Mouse (Mus musculus): ENCODE data around the gene Gatm. TPM values are rescaled to one million over a fixed set of nuclear protein-coding genes. Genes with fewer than 3 reads are reported as not detected.
A peak's percentile ranks its signal among the peaks of the same experiment; 100 is the strongest.

Gene Gatm
- polyA plus RNA-seq (2015; fragmentation: Nextera tagmentation; extraction: Ambion mirVana), result 8.3 and 10.5 TPM in 2 replicates

DNA sequence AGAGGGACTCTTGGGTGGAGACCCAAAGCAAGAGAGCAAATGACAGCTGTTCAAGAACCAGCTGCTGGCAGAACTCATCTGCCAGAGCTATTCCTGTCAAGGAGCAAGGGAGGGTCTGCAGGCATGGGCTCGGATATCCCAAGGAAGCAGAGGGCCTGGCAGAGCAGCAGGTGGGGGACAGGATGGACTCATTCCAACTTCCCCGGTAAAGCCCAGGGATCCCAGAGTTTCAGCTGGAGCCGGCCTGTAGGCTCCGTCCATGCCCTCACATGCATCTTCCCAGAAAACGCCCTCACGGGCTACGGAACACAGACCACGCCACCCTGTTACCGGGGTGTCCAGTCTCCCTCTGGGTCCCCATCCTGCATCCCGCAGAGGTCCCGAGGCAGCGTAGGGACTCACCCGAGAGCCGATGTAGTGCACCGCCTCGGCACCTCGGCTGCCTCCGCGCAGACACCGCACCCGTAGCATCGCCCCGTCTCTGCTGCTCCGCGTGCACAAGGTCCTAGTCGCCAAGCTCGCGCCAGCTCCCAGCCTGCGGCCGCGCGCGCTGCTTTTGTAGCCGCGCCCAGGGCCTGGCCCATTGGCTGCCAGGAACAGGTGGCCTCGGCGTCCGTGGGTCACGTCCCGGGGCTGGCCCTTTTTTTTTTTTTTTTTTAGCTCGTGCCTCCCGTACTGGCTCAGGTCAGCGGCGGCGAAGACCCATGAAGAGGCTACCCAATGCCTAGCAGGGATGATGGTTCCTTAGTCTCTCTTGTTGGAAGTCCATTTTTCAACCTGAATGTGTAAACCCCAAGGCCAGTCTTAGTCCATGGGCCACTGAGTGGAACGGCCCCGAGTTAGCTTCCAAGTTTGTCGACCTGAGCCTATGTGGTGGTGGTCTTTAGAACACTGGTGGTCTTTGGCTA is at the start of gene Gatm:
Gene Gatm, minus strand, starts transcription at position 558 of the 908 bp plus-strand sequence.
- peaks cover 2% of the 10 kb centered on the region; the same call in 1 of the 2 replicates for H3K9me3 ChIP-seq (replicated peaks; ENCODE audit: control insufficient read depth, low read length)
- no peaks in the 10 kb centered on the region for H3K36me3 ChIP-seq (ENCODE audit: control insufficient read depth, insufficient read depth)
- H3K4me2 ChIP-seq (ENCODE audit: low read depth, low read length), result peak within 1 kb of the TSS; percentile 98
- H3K27me3 ChIP-seq (ENCODE audit: control insufficient read depth, insufficient read depth, low read length), result peaks cover 11% of the 10 kb centered on the region
- 3% methylated on average over 48 of the region's 48 CpGs for WGBS
- H3K9ac ChIP-seq (ENCODE audit: low read length), result peak within 1 kb of the TSS; percentile 73
- no peak within 1 kb of the TSS for H3K27ac ChIP-seq (ENCODE audit: low read length)
- ATAC-seq (replicated peaks; ENCODE audit: extremely low read depth, insufficient read depth, low FRiP score), result peak; percentile 78; the same call in 1 of the 2 replicates
- peak within 1 kb of the TSS; percentile 64 for H3K4me3 ChIP-seq (ENCODE audit: low read length)
- H3K4me1 ChIP-seq (ENCODE audit: control insufficient read depth, insufficient read depth, low read length), result peaks cover 10% of the 10 kb centered on the region; the same call in 1 of the 2 replicates

DNA sequence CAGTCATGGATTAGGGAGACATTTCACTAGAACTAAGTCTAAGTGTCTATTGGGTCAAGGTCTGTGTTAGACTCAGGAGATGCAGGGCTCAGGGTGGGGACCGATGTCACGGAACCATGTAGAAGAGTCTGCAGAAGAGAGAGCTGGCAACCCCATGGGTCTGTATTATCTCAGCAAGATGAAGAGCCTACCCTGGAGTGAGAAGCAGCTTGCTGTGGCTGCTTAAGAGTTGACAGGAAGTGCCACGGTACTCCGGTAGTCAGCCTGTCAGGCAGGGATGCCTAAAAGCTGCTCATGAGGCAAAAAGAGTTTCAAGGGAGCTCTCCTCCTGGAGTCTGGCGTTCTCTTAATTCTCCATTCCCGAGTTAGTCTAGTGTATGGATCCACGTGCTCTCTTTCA is 48.7 kb upstream of the Gatm start:
- no peaks in the 10 kb centered on the region for H3K4me1 ChIP-seq (ENCODE audit: control insufficient read depth, insufficient read depth, low read length)
- no peak overlapping the region for H3K9ac ChIP-seq (ENCODE audit: low read length)
- 70% methylated on average over 7 of the region's 7 CpGs for WGBS
- no peak overlapping the region for H3K4me3 ChIP-seq (ENCODE audit: low read length)
- no peak overlapping the region for H3K4me2 ChIP-seq (ENCODE audit: low read depth, low read length)
- no peaks in the 10 kb centered on the region for H3K27me3 ChIP-seq (ENCODE audit: control insufficient read depth, insufficient read depth, low read length)
- H3K9me3 ChIP-seq (replicated peaks; ENCODE audit: control insufficient read depth, low read length), result no peaks in the 10 kb centered on the region
- ATAC-seq (replicated peaks; ENCODE audit: extremely low read depth, insufficient read depth, low FRiP score), result no peak
- no peak overlapping the region for H3K27ac ChIP-seq (ENCODE audit: low read length)
- no peaks in the 10 kb centered on the region for H3K36me3 ChIP-seq (ENCODE audit: control insufficient read depth, insufficient read depth)

DNA sequence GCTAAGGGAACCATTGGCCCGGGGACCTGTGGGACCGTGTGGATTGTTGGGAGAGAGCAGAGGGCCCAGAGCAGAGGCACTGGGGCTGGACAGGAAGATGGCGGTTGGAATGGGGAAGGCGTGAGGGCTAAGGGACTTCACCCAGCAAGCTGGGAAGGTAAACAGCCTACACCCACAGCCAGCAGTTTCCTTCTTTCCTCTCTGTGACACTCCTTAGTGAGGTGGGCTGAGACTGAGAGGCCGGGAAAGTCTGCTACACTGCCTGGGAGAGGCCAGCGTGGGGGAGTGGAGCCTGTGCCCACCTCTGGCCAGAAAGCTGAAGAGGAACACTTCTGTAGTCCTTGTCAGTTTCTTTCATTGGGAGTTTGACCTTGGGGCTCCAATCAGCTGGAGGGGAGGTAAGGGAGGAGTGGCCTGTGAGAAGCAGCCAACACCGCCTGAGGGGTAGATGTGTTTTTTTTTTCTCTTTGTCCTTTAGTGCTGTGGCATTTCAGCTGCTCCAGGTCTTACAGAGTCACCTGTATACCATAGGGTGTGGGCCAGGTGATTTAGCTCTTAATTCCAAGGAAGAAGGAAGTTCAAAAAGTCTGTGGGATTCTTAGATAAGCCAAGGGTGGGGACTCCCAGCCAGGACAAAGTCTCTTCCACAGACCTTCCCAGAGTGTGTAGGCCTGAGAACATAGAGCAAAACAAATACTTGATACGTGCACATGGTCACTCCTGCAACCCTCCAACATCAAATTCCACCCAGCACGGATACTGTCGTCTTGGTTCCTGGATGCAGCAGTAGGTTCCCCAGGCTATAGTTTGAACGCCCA is 46.8 kb upstream of the Gatm start:
- 77% methylated on average over 11 of the region's 11 CpGs for WGBS
- ATAC-seq (replicated peaks; ENCODE audit: extremely low read depth, insufficient read depth, low FRiP score), result no peak

DNA sequence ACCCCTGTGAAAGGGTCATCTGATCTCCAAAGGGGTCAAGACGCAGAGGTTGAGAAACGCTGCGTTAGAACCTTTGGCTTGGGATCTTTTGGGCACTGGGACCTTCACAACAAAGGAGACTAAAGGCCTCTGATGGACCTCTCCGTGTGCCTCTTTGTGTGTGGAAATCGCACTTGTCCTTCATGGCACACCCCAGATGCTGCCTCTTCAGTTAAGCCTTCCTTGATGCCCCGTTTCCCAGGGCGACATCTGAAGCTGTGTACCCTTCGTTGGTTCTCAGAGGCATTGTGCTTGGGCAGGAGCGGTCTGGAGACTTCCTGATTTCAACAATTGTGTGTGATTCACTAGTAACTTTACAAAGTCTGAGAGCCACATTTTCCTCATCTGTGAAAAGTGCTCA is 45.7 kb upstream of the Gatm start:
- Histone ChIP-seq H3K4me2 (ENCODE audit: low read depth, low read length) (no peak overlapping the region), H3K9ac (ENCODE audit: low read length) (no peak overlapping the region), H3K4me1 (ENCODE audit: control insufficient read depth, insufficient read depth, low read length) (no peaks in the 10 kb centered on the region), H3K36me3 (ENCODE audit: control insufficient read depth, insufficient read depth) (no peaks in the 10 kb centered on the region), H3K27ac (ENCODE audit: low read length) (no peak overlapping the region), H3K9me3 (replicated peaks; ENCODE audit: control insufficient read depth, low read length) (no peaks in the 10 kb centered on the region), H3K27me3 (ENCODE audit: control insufficient read depth, insufficient read depth, low read length) (no peaks in the 10 kb centered on the region), H3K4me3 (ENCODE audit: low read length) (no peak overlapping the region)
- 67% methylated on average over 9 of the region's 9 CpGs for WGBS
- no peak for ATAC-seq (replicated peaks; ENCODE audit: extremely low read depth, insufficient read depth, low FRiP score)

More for the DNA sequence above, 46.8 kb upstream of the Gatm start:
- no peaks in the 10 kb centered on the region for H3K4me1 ChIP-seq (ENCODE audit: control insufficient read depth, insufficient read depth, low read length)
- no peaks in the 10 kb centered on the region for H3K36me3 ChIP-seq (ENCODE audit: control insufficient read depth, insufficient read depth)
- no peaks in the 10 kb centered on the region for H3K27me3 ChIP-seq (ENCODE audit: control insufficient read depth, insufficient read depth, low read length)
- no peak overlapping the region for H3K27ac ChIP-seq (ENCODE audit: low read length)
- H3K9me3 ChIP-seq (replicated peaks; ENCODE audit: control insufficient read depth, low read length), result no peaks in the 10 kb centered on the region
- no peak overlapping the region for H3K4me2 ChIP-seq (ENCODE audit: low read depth, low read length)
- H3K4me3 ChIP-seq (ENCODE audit: low read length), result no peak overlapping the region
- no peak overlapping the region for H3K9ac ChIP-seq (ENCODE audit: low read length)

DNA sequence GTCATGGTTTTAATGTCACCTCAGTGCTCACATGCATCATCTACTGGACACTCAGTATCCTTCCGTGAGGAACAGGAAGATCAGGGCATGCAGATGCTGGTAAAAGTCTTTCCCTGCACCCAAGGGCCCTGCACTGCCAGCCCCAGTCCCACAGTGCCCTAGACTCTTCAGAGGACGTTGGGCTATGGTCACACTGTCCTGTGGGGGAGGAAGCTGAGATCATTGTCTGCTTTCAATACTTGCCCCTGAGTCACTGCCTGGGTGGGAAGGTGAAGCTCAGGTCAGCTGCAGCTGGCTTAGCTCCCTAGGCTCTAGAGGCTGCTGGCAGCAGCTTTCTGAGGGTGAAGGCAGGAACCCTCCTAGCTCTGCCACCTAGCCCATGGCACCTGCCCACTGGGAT is 44.9 kb upstream of the Gatm start:
- ATAC-seq (replicated peaks; ENCODE audit: extremely low read depth, insufficient read depth, low FRiP score), result no peak
- no peaks in the 10 kb centered on the region for H3K9me3 ChIP-seq (replicated peaks; ENCODE audit: control insufficient read depth, low read length)
- no peaks in the 10 kb centered on the region for H3K4me1 ChIP-seq (ENCODE audit: control insufficient read depth, insufficient read depth, low read length)
- no peak overlapping the region for H3K9ac ChIP-seq (ENCODE audit: low read length)
- no peak overlapping the region for H3K4me3 ChIP-seq (ENCODE audit: low read length)
- no peaks in the 10 kb centered on the region; the same call in 1 of the 2 replicates for H3K27me3 ChIP-seq (ENCODE audit: control insufficient read depth, insufficient read depth, low read length)
- H3K4me2 ChIP-seq (ENCODE audit: low read depth, low read length), result no peak overlapping the region
- H3K36me3 ChIP-seq (ENCODE audit: control insufficient read depth, insufficient read depth), result no peaks in the 10 kb centered on the region
- WGBS, result 51% methylated on average over 2 of the region's 2 CpGs
- no peak overlapping the region for H3K27ac ChIP-seq (ENCODE audit: low read length)

DNA sequence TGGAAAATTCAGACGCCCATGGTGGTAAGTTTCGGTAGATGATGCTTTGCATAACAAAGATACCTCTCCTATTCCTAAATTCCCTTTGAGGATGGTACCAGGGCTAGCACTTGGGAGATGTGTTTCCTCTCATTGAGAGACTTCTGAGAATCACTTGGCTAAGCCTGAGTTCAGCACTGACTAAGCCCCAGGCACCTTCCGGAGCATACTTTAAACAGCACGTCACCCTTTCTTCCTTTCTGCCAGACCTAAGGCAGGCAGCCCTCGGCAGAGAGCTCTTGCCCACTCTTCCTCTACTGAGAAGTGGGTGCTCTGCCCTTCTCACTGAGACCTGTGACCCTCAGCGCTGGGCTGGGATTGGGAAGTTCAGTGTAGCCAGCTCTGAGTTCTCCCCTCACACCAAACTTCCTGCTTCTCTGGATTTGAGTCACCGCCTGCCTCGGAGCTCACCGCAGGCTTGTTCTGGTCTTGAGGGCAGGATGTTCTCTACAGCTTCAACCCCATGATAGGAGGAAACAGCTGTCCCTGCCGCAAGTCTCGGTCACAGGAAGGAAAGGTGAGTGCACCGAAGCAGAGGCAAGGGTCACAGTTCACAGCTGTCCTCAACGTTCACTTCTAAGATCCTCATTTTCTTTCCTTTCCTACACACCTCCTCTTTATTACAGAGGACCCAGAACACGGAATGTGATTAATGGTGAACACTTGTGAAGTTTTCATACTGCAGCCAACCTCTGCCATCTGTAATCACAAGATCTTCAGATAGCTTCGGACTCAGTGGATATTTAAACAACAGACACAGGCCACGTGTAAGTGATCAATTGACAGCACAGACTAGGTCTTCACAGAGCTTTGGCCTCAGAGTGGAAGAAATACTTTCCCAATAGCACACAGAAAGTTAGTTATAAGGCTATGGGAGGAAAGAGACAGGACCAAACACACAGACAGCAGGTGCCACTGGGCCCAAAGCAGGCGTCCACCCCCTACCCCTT is 41.3 kb upstream of the Gatm start:
- Histone ChIP-seq H3K4me1 (ENCODE audit: control insufficient read depth, insufficient read depth, low read length) (no peaks in the 10 kb centered on the region), H3K9me3 (replicated peaks; ENCODE audit: control insufficient read depth, low read length) (no peaks in the 10 kb centered on the region), H3K27me3 (ENCODE audit: control insufficient read depth, insufficient read depth, low read length) (no peaks in the 10 kb centered on the region; the same call in 1 of the 2 replicates), H3K36me3 (ENCODE audit: control insufficient read depth, insufficient read depth) (no peaks in the 10 kb centered on the region), H3K9ac (ENCODE audit: low read length) (no peak overlapping the region), H3K4me2 (ENCODE audit: low read depth, low read length) (0 out of 2 replicates have a peak overlapping the region, but pooled peaks have one; percentile 27), H3K27ac (ENCODE audit: low read length) (peak overlapping the region; percentile 63), H3K4me3 (ENCODE audit: low read length) (no peak overlapping the region)
- peak; percentile 80 for ATAC-seq (replicated peaks; ENCODE audit: extremely low read depth, insufficient read depth, low FRiP score)
- WGBS, result 45% methylated on average over 17 of the region's 17 CpGs

DNA sequence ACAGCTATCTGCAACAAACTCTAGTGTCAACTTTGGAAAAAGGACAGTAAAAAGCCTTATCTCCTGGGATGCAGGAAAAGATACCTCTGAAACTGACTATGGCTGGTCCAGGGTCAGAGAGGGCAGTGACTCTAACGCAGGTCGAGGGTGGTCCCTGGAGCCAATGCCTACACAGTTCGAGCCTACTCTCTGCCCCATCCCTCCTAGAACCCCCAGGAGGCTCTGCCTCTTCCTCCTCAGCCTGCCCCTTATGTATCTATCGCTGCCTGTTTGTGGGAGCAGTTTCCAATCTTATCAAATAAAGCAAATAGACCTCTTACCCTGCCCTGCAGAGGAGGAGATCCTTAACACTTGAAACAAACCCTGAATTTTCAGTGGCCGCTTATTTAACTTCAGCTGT is 27.6 kb upstream of the Gatm start:
- H3K4me3 ChIP-seq (ENCODE audit: low read length), result no peak overlapping the region

DNA sequence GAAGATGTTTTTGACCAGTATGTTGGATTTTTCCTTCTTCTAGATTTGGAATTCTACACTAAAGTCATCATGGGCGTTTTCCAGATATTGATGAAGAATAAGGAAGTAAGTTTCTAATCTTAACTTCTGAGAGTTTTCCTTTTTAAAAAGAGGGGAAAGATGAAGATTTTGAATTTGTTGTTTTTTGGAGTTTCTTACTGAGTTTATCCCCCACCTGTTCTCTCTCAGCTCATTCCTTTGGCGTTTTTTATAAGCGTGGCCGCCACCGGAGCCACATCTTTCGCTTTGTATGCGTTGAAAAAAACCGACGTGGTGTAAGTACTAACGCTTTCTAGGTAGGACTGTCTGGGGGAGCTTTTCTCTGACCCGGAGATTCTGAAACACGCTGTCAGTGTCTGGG is 26.9 kb upstream of the Gatm start:
- H3K9me3 ChIP-seq (replicated peaks; ENCODE audit: control insufficient read depth, low read length), result no peaks in the 10 kb centered on the region
- no peaks in the 10 kb centered on the region for H3K4me1 ChIP-seq (ENCODE audit: control insufficient read depth, insufficient read depth, low read length)
- H3K36me3 ChIP-seq (ENCODE audit: control insufficient read depth, insufficient read depth), result peaks cover 6% of the 10 kb centered on the region
- peak overlapping the region; percentile 56 for H3K9ac ChIP-seq (ENCODE audit: low read length)
- no peak overlapping the region for H3K27ac ChIP-seq (ENCODE audit: low read length)
- ATAC-seq (replicated peaks; ENCODE audit: extremely low read depth, insufficient read depth, low FRiP score), result no peak
- peak overlapping the region; percentile 55 for H3K4me3 ChIP-seq (ENCODE audit: low read length)
- H3K27me3 ChIP-seq (ENCODE audit: control insufficient read depth, insufficient read depth, low read length), result no peaks in the 10 kb centered on the region
- WGBS, result 33% methylated on average over 12 of the region's 12 CpGs
- H3K4me2 ChIP-seq (ENCODE audit: low read depth, low read length), result peak overlapping the region; percentile 84

More for the DNA sequence above, 27.6 kb upstream of the Gatm start:
- no peaks in the 10 kb centered on the region for H3K36me3 ChIP-seq (ENCODE audit: control insufficient read depth, insufficient read depth)
- ATAC-seq (replicated peaks; ENCODE audit: extremely low read depth, insufficient read depth, low FRiP score), result no peak
- H3K4me2 ChIP-seq (ENCODE audit: low read depth, low read length), result no peak overlapping the region
- no peaks in the 10 kb centered on the region for H3K27me3 ChIP-seq (ENCODE audit: control insufficient read depth, insufficient read depth, low read length)
- no peaks in the 10 kb centered on the region for H3K9me3 ChIP-seq (replicated peaks; ENCODE audit: control insufficient read depth, low read length)
- 42% methylated on average over 5 of the region's 5 CpGs for whole genome bisulfite sequencing
- no peaks in the 10 kb centered on the region for H3K4me1 ChIP-seq (ENCODE audit: control insufficient read depth, insufficient read depth, low read length)
- no peak overlapping the region for H3K27ac ChIP-seq (ENCODE audit: low read length)
- no peak overlapping the region for H3K9ac ChIP-seq (ENCODE audit: low read length)

All from heart, embryonic 16.5 days (tissue).